Mouse (Mus musculus): ENCODE measurements around the gene Nr3c2. TPM values are rescaled to one million over a fixed set of nuclear protein-coding genes. Genes with fewer than 3 reads are reported as not detected.

Gene Nr3c2
- polyA plus RNA-seq, 1 experiment from 2014 or later = 3.6 TPM

GRCm38 (mm10) chr8:77231211-77231610, 332.0 kb downstream of the Nr3c2 start:
- Histone ChIP-seq H3K4me3 (ENCODE audit: low read length) (no peak overlapping the region), H3K9ac (ENCODE audit: low read length) (no peak overlapping the region), H3K4me1 (replicated peaks; ENCODE audit: control insufficient read depth, insufficient read depth, low read length) (peaks cover 16% of the 10 kb centered on the region), H3K9me3 (ENCODE audit: control insufficient read depth, low read length) (no peaks in the 10 kb centered on the region), H3K36me3 (ENCODE audit: control insufficient read depth, insufficient read depth, low read length) (no peaks in the 10 kb centered on the region), H3K27ac (ENCODE audit: low read length) (no peak overlapping the region), H3K27me3 (ENCODE audit: control insufficient read depth, insufficient read depth, low read depth, low read length) (no peaks in the 10 kb centered on the region), H3K4me2 (ENCODE audit: low read depth, low read length) (no peak overlapping the region)
- ATAC-seq (ENCODE audit: low read depth) = no peak
- WGBS = 85% methylated on average over 1 of the region's 1 CpGs

GRCm38 (mm10) chr8:77231834-77232233, 332.6 kb downstream of the Nr3c2 start:
- Histone ChIP-seq H3K36me3 (ENCODE audit: control insufficient read depth, insufficient read depth, low read length) (no peaks in the 10 kb centered on the region), H3K9me3 (ENCODE audit: control insufficient read depth, low read length) (no peaks in the 10 kb centered on the region), H3K27me3 (ENCODE audit: control insufficient read depth, insufficient read depth, low read depth, low read length) (no peaks in the 10 kb centered on the region), H3K9ac (ENCODE audit: low read length) (no peak overlapping the region), H3K4me3 (ENCODE audit: low read length) (no peak overlapping the region), H3K4me2 (ENCODE audit: low read depth, low read length) (no peak overlapping the region), H3K4me1 (replicated peaks; ENCODE audit: control insufficient read depth, insufficient read depth, low read length) (peaks cover 10% of the 10 kb centered on the region), H3K27ac (ENCODE audit: low read length) (no peak overlapping the region)
- no peak for ATAC-seq (ENCODE audit: low read depth)
- WGBS = 41% methylated on average over 6 of the region's 6 CpGs

GRCm38 (mm10) chr8:77232411-77232810, 333.2 kb downstream of the Nr3c2 start:
- ATAC-seq (ENCODE audit: low read depth) = no peak
- WGBS = 66% methylated on average over 3 of the region's 3 CpGs
- no peak overlapping the region for H3K27ac ChIP-seq (ENCODE audit: low read length)
- no peak overlapping the region for H3K4me3 ChIP-seq (ENCODE audit: low read length)
- H3K9ac ChIP-seq (ENCODE audit: low read length) = no peak overlapping the region
- no peaks in the 10 kb centered on the region for H3K9me3 ChIP-seq (ENCODE audit: control insufficient read depth, low read length)
- H3K36me3 ChIP-seq (ENCODE audit: control insufficient read depth, insufficient read depth, low read length) = no peaks in the 10 kb centered on the region
- H3K4me2 ChIP-seq (ENCODE audit: low read depth, low read length) = no peak overlapping the region
- H3K4me1 ChIP-seq (replicated peaks; ENCODE audit: control insufficient read depth, insufficient read depth, low read length) = peaks cover 5% of the 10 kb centered on the region; the same call in 1 of the 2 replicates
- no peaks in the 10 kb centered on the region for H3K27me3 ChIP-seq (ENCODE audit: control insufficient read depth, insufficient read depth, low read depth, low read length)

GRCm38 (mm10) chr8:77236701-77237100, 337.5 kb downstream of the Nr3c2 start:
- peaks cover 2% of the 10 kb centered on the region; the same call in 1 of the 2 replicates for H3K4me1 ChIP-seq (replicated peaks; ENCODE audit: control insufficient read depth, insufficient read depth, low read length)
- no peaks in the 10 kb centered on the region for H3K27me3 ChIP-seq (ENCODE audit: control insufficient read depth, insufficient read depth, low read depth, low read length)
- H3K9me3 ChIP-seq (ENCODE audit: control insufficient read depth, low read length) = no peaks in the 10 kb centered on the region
- ATAC-seq (ENCODE audit: low read depth) = 0 out of 2 replicates have a peak, but pooled peaks have one; percentile 43
- no peaks in the 10 kb centered on the region for H3K36me3 ChIP-seq (ENCODE audit: control insufficient read depth, insufficient read depth, low read length)
- no peak overlapping the region for H3K4me3 ChIP-seq (ENCODE audit: low read length)
- H3K4me2 ChIP-seq (ENCODE audit: low read depth, low read length) = no peak overlapping the region
- H3K27ac ChIP-seq (ENCODE audit: low read length) = no peak overlapping the region
- H3K9ac ChIP-seq (ENCODE audit: low read length) = no peak overlapping the region
- 55% methylated on average over 1 of the region's 1 CpGs for WGBS

- no peak overlapping the region for H3K27ac ChIP-seq (ENCODE audit: low read length)
- H3K27me3 ChIP-seq (ENCODE audit: control insufficient read depth, insufficient read depth, low read depth, low read length) = no peaks in the 10 kb centered on the region
- no peaks in the 10 kb centered on the region for H3K4me1 ChIP-seq (replicated peaks; ENCODE audit: control insufficient read depth, insufficient read depth, low read length)
- ATAC-seq (ENCODE audit: low read depth) = no peak
- no peak overlapping the region for H3K4me3 ChIP-seq (ENCODE audit: low read length)
- H3K9ac ChIP-seq (ENCODE audit: low read length) = no peak overlapping the region
- no peaks in the 10 kb centered on the region for H3K36me3 ChIP-seq (ENCODE audit: control insufficient read depth, insufficient read depth, low read length)
- no peaks in the 10 kb centered on the region for H3K9me3 ChIP-seq (ENCODE audit: control insufficient read depth, low read length)
- no peak overlapping the region for H3K4me2 ChIP-seq (ENCODE audit: low read depth, low read length)
These were observed 340.2 kb downstream of the Nr3c2 start for GRCm38 (mm10) chr8:77239462-77239861.

GRCm38 (mm10) chr8:77241381-77241780, 342.1 kb downstream of the Nr3c2 start:
- Histone ChIP-seq H3K9me3 (ENCODE audit: control insufficient read depth, low read length) (no peaks in the 10 kb centered on the region), H3K4me2 (ENCODE audit: low read depth, low read length) (no peak overlapping the region), H3K4me3 (ENCODE audit: low read length) (no peak overlapping the region), H3K4me1 (replicated peaks; ENCODE audit: control insufficient read depth, insufficient read depth, low read length) (no peaks in the 10 kb centered on the region), H3K27ac (ENCODE audit: low read length) (no peak overlapping the region), H3K36me3 (ENCODE audit: control insufficient read depth, insufficient read depth, low read length) (no peaks in the 10 kb centered on the region), H3K9ac (ENCODE audit: low read length) (no peak overlapping the region), H3K27me3 (ENCODE audit: control insufficient read depth, insufficient read depth, low read depth, low read length) (no peaks in the 10 kb centered on the region)
- 67% methylated on average over 3 of the region's 3 CpGs for WGBS
- no peak for ATAC-seq (ENCODE audit: low read depth)

- H3K36me3 ChIP-seq (ENCODE audit: control insufficient read depth, insufficient read depth, low read length) = peaks cover 8% of the 10 kb centered on the region; the same call in 1 of the 2 replicates
- H3K9me3 ChIP-seq (ENCODE audit: control insufficient read depth, low read length) = no peaks in the 10 kb centered on the region
- H3K9ac ChIP-seq (ENCODE audit: low read length) = no peak overlapping the region
- H3K27me3 ChIP-seq (ENCODE audit: control insufficient read depth, insufficient read depth, low read depth, low read length) = no peaks in the 10 kb centered on the region
- H3K27ac ChIP-seq (ENCODE audit: low read length) = no peak overlapping the region
- H3K4me2 ChIP-seq (ENCODE audit: low read depth, low read length) = no peak overlapping the region
- no peaks in the 10 kb centered on the region for H3K4me1 ChIP-seq (replicated peaks; ENCODE audit: control insufficient read depth, insufficient read depth, low read length)
- H3K4me3 ChIP-seq (ENCODE audit: low read length) = no peak overlapping the region
- whole genome bisulfite sequencing = 92% methylated on average over 3 of the region's 3 CpGs
- no peak for ATAC-seq (ENCODE audit: low read depth)
These were observed 350.9 kb downstream of the Nr3c2 start for GRCm38 (mm10) chr8:77250094-77250493.

GRCm38 (mm10) chr8:77251134-77251533, 351.9 kb downstream of the Nr3c2 start:
- Histone ChIP-seq H3K9me3 (ENCODE audit: control insufficient read depth, low read length) (no peaks in the 10 kb centered on the region), H3K4me3 (ENCODE audit: low read length) (no peak overlapping the region), H3K4me2 (ENCODE audit: low read depth, low read length) (no peak overlapping the region), H3K4me1 (replicated peaks; ENCODE audit: control insufficient read depth, insufficient read depth, low read length) (no peaks in the 10 kb centered on the region), H3K27me3 (ENCODE audit: control insufficient read depth, insufficient read depth, low read depth, low read length) (no peaks in the 10 kb centered on the region), H3K36me3 (ENCODE audit: control insufficient read depth, insufficient read depth, low read length) (peaks cover 8% of the 10 kb centered on the region; the same call in 1 of the 2 replicates), H3K9ac (ENCODE audit: low read length) (no peak overlapping the region), H3K27ac (ENCODE audit: low read length) (no peak overlapping the region)
- 86% methylated on average over 5 of the region's 5 CpGs for WGBS
- ATAC-seq (ENCODE audit: low read depth) = peak; percentile 34; the same call in 1 of the 2 replicates

- Histone ChIP-seq H3K27ac (ENCODE audit: low read length) (no peak overlapping the region), H3K9ac (ENCODE audit: low read length) (no peak overlapping the region), H3K36me3 (ENCODE audit: control insufficient read depth, insufficient read depth, low read length) (peaks cover 13% of the 10 kb centered on the region; the same call in 1 of the 2 replicates), H3K4me2 (ENCODE audit: low read depth, low read length) (no peak overlapping the region), H3K9me3 (ENCODE audit: control insufficient read depth, low read length) (no peaks in the 10 kb centered on the region), H3K27me3 (ENCODE audit: control insufficient read depth, insufficient read depth, low read depth, low read length) (no peaks in the 10 kb centered on the region), H3K4me3 (ENCODE audit: low read length) (no peak overlapping the region), H3K4me1 (replicated peaks; ENCODE audit: control insufficient read depth, insufficient read depth, low read length) (no peaks in the 10 kb centered on the region)
- no peak for ATAC-seq (ENCODE audit: low read depth)
- WGBS = 80% methylated on average over 5 of the region's 5 CpGs
These were observed 355.2 kb downstream of the Nr3c2 start for GRCm38 (mm10) chr8:77254466-77254865.
